Mouse (Mus musculus): ENCODE data around the gene Pank1.

Pank1 gene

GRCm38 (mm10) chr19:34879624-34880023 lies 369 bp upstream of the Pank1 start:
- DNase-seq (ENCODE audit: low spot score in 2 of 2), result no peak

- DNase-seq (ENCODE audit: low spot score in 2 of 2), result peak; percentile 70 to 80
Observed at GRCm38 (mm10) chr19:34877898-34878602, 1.2 kb downstream of the Pank1 start.

- DNase-seq (ENCODE audit: low spot score in 2 of 2), result no peak
Observed at GRCm38 (mm10) chr19:34876676-34877075, 2.6 kb downstream of the Pank1 start.

GRCm38 (mm10) chr19:34869375-34869774 lies 9.9 kb downstream of the Pank1 start:
- DNase-seq (ENCODE audit: low spot score in 2 of 2), result no peak

- DNase-seq (ENCODE audit: low spot score in 2 of 2), result no peak
Observed at GRCm38 (mm10) chr19:34868093-34868741, 11.0 kb downstream of the Pank1 start.

- DNase-seq (ENCODE audit: low spot score in 2 of 2), result no peak
Observed at GRCm38 (mm10) chr19:34863737-34864136, 15.5 kb downstream of the Pank1 start.

- DNase-seq (ENCODE audit: low spot score in 2 of 2), result no peak
Observed at GRCm38 (mm10) chr19:34856021-34856651, 23.1 kb downstream of the Pank1 start.

GRCm38 (mm10) chr19:34851161-34851560 lies 28.1 kb downstream of the Pank1 start:
- DNase-seq (ENCODE audit: low spot score in 2 of 2), result no peak

GRCm38 (mm10) chr19:34849426-34849825 lies 29.8 kb downstream of the Pank1 start:
- no peak for DNase-seq (ENCODE audit: low spot score in 2 of 2)

GRCm38 (mm10) chr19:34848164-34848563 lies 31.1 kb downstream of the Pank1 start:
- no peak for DNase-seq (ENCODE audit: low spot score in 2 of 2)

GRCm38 (mm10) chr19:34847103-34847502 lies 32.2 kb downstream of the Pank1 start:
- no peak for DNase-seq (ENCODE audit: low spot score in 2 of 2)

GRCm38 (mm10) chr19:34846508-34847038 lies 32.7 kb downstream of the Pank1 start:
- DNase-seq (ENCODE audit: low spot score in 2 of 2), result no peak

GRCm38 (mm10) chr19:34846005-34846404 lies 33.2 kb downstream of the Pank1 start:
- no peak for DNase-seq (ENCODE audit: low spot score in 2 of 2)

- no peak for DNase-seq (ENCODE audit: low spot score in 2 of 2)
Observed at GRCm38 (mm10) chr19:34845331-34845730, 33.9 kb downstream of the Pank1 start.

- no peak for DNase-seq (ENCODE audit: low spot score in 2 of 2)
Observed at GRCm38 (mm10) chr19:34844760-34845159, 34.5 kb downstream of the Pank1 start.

GRCm38 (mm10) chr19:34844047-34844446 lies 35.2 kb downstream of the Pank1 start:
- no peak for DNase-seq (ENCODE audit: low spot score in 2 of 2)

- DNase-seq (ENCODE audit: low spot score in 2 of 2), result no peak
Observed at GRCm38 (mm10) chr19:34841719-34842506, 37.3 kb downstream of the Pank1 start.

- no peak for DNase-seq (ENCODE audit: low spot score in 2 of 2)
Observed at GRCm38 (mm10) chr19:34838624-34839023, 40.6 kb downstream of the Pank1 start.

GRCm38 (mm10) chr19:34831702-34832101 lies 47.6 kb downstream of the Pank1 start:
- DNase-seq (ENCODE audit: low spot score in 2 of 2), result no peak

- no peak for DNase-seq (ENCODE audit: low spot score in 2 of 2)
Observed at GRCm38 (mm10) chr19:34827916-34828635, 51.2 kb downstream of the Pank1 start.

- DNase-seq (ENCODE audit: low spot score in 2 of 2), result no peak
Observed at GRCm38 (mm10) chr19:34827444-34827843, 51.8 kb downstream of the Pank1 start.

Measured in frontal cortex, postnatal 25 days (tissue).